Mouse (Mus musculus) adrenal gland, adult 2 months (tissue): ENCODE data around the gene Syn2. TPM values are rescaled to one million over a fixed set of nuclear protein-coding genes. Genes with fewer than 3 reads are reported as not detected.
A peak's percentile ranks its signal among the peaks of the same experiment; 100 is the strongest.

Experiments
- DNase-seq: peaks from one replicate; pipeline ENCODE4 v3.0.0; 2021
- microRNA-seq, 2 experiments: library from miRNA; unstranded; fragments of <30 nt; microRNA quantifications; one replicate each; pipeline ENCODE4 v1.2.0; 2021
- polyA plus RNA-seq: library from polyadenylated mRNA; depleted of rRNA; stranded (reverse); fragments of >200 nt; gene quantifications from 2 replicates; pipeline ENCODE4 v1.2.3, GENCODE M21; 2012; rRNA removed
- total RNA-seq, 2 experiments: library from RNA; stranded (reverse); gene quantifications; 2 replicates each; pipeline ENCODE4 v1.2.3; 2021

Gene Syn2
- total and polyA plus RNA-seq, 3 experiments, result 14.0 to 26.4 (median 17.9) TPM

- no peak for DNase-seq
These were observed 156.4 kb downstream of the Syn2 start for GRCm38 (mm10) chr6:115291068-115291467.

GRCm38 (mm10) chr6:115291823-115292222 is 157.1 kb downstream of the Syn2 start:
- no peak for DNase-seq

GRCm38 (mm10) chr6:115292621-115293020 is 157.9 kb downstream of the Syn2 start:
- peak; percentile 37 for DNase-seq

GRCm38 (mm10) chr6:115293877-115294276 is 159.2 kb downstream of the Syn2 start:
- DNase-seq, result no peak

GRCm38 (mm10) chr6:115307134-115307533 is 172.4 kb downstream of the Syn2 start:
- DNase-seq, result no peak

GRCm38 (mm10) chr6:115312780-115313179 is 178.1 kb downstream of the Syn2 start:
- no peak for DNase-seq

GRCm38 (mm10) chr6:115313235-115313738 is 178.6 kb downstream of the Syn2 start:
- DNase-seq, result peak; percentile 49

GRCm38 (mm10) chr6:115313910-115314309 is 179.2 kb downstream of the Syn2 start:
- DNase-seq, result no peak

GRCm38 (mm10) chr6:115315770-115316169 is 181.1 kb downstream of the Syn2 start:
- DNase-seq, result no peak

- DNase-seq, result no peak
These were observed 182.1 kb downstream of the Syn2 start for GRCm38 (mm10) chr6:115316811-115317221.

- DNase-seq, result peak; percentile 12
These were observed 184.1 kb downstream of the Syn2 start for GRCm38 (mm10) chr6:115318811-115319210.

GRCm38 (mm10) chr6:115319686-115320085 is 185.0 kb downstream of the Syn2 start:
- no peak for DNase-seq

GRCm38 (mm10) chr6:115320927-115321714 is 186.4 kb downstream of the Syn2 start:
- no peak for DNase-seq

GRCm38 (mm10) chr6:115321883-115322351 is 187.2 kb downstream of the Syn2 start:
- DNase-seq, result no peak

- peak; percentile 21 for DNase-seq
These were observed 188.3 kb downstream of the Syn2 start for GRCm38 (mm10) chr6:115322956-115323355.

GRCm38 (mm10) chr6:115330964-115331363 is 196.3 kb downstream of the Syn2 start:
- DNase-seq, result no peak

Small RNA genes within 50 kb of the gene (microRNA-seq; reads per million reads assigned to microRNA genes)
- gene Gm24767, result 0 reads per million in 2 experiments

Other genes with a start within 250 kb of the Syn2 start
- 10 to 100 TPM; 57.5 to 76.3 TPM for gene Vgll4, start 164.9 kb upstream of the Syn2 start, total RNA-seq
- gene Vgll4, start 164.9 kb upstream of the Syn2 start, polyA plus RNA-seq, result 55.2 and 60.2 TPM in 2 replicates
- gene Tamm41, start 97.0 kb upstream of the Syn2 start, total RNA-seq, result 10 to 100 TPM; 14.2 to 15.0 TPM
- 28.8 and 32.0 TPM in 2 replicates for gene Tamm41, start 97.0 kb upstream of the Syn2 start, polyA plus RNA-seq
- not detected for gene Gm17482, start 92.4 kb downstream of the Syn2 start, total RNA-seq
- gene Gm17482, start 92.4 kb downstream of the Syn2 start, polyA plus RNA-seq, result not detected in 2 replicates
- gene Timp4, start 117.3 kb downstream of the Syn2 start, total RNA-seq, result 1 to 10 TPM; 4.4 to 7.1 TPM
- gene Timp4, start 117.3 kb downstream of the Syn2 start, polyA plus RNA-seq, result 23.6 and 30.8 TPM in 2 replicates
- 10 to 100 TPM; 77.8 to 86.1 TPM for gene Pparg, start 226.0 kb downstream of the Syn2 start, total RNA-seq
- gene Pparg, start 226.0 kb downstream of the Syn2 start, polyA plus RNA-seq, result 16.3 and 24.0 TPM in 2 replicates